Mouse (Mus musculus) adrenal gland, postnatal 4 days (tissue): ENCODE results near the gene Myo7a. TPM values are rescaled to one million over a fixed set of nuclear protein-coding genes. Genes with fewer than 3 reads are reported as not detected.

ENCODE experiments used
- DNase-seq, 2 experiments: peaks; one replicate each; pipeline ENCODE4 v3.0.0; 2021 to 2022; ENCODE audit warnings: low spot score in 2 of 2, mixed read lengths in 2 of 2
- total RNA-seq, 2 experiments: library from RNA; stranded (reverse); gene quantifications; 2 replicates each; pipeline ENCODE4 v1.2.3; 2021

Gene Myo7a
- total RNA-seq, 2 experiments from 2014 or later, result 132 to 153 TPM

DNA sequence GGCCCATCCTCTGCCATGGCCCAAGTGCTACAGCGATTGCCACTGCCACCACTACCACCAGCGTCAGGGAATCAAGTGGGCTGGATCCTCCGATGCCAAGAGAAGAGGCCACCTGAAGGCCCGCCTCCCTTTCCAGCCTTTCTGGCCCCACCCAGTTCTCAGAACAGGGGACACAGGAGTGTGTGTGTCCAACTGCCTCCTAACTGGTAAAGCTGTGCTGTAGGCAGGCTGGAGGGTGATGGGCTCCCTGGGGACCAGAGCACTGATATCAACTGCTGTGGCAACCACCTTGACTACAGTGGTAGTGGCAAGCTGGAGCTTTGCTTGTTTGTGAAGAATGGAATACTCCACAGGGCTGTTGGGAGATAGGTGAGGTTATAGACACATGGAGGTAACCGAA is 26.1 kb upstream of the Myo7a start, which contains the start of gene Omp:
Gene Omp, minus strand, starts transcription at position 101 of the 400 bp plus-strand sequence.
- no peak for DNase-seq

DNA sequence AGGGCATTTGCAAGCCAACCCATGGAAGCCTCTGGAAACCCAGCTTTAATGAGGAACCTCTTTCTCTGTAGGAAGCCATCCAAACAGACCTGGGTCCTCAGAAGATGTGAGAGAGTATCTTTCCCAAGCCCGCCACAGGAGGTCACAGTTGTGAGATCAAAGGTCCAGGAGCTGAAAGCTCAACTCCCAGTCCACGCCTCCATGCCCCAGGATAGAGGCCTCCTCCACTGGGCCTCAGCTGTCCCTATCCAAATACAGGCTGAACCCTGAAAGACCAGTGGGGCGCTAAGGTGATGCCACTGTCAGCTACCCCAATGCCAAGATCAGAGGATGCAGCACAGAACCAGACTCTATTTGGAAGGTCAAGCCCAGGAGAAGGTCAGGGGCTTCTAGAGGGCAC is 23.3 kb upstream of the Myo7a start:
- DNase-seq, result no peak

DNA sequence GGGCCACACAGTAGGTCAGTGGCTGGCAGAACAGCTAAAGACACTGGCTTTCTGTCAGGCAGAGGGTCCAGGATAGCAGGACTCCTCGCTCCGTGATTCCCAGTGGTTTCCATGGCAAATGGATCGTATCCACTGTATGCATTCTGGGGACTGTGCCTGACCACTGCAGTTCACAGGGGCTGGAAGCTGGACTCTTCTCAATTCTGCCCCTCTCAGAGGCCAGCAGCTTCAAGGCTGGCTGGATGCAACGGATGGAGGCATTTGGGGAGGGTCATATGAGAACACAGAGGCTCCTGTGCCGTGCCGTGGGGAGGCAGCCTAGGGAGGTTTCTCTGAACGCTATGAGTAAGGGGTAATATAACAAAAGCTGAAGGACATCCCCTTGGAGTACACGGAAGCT is 22.9 kb upstream of the Myo7a start:
- DNase-seq, result no peak

DNA sequence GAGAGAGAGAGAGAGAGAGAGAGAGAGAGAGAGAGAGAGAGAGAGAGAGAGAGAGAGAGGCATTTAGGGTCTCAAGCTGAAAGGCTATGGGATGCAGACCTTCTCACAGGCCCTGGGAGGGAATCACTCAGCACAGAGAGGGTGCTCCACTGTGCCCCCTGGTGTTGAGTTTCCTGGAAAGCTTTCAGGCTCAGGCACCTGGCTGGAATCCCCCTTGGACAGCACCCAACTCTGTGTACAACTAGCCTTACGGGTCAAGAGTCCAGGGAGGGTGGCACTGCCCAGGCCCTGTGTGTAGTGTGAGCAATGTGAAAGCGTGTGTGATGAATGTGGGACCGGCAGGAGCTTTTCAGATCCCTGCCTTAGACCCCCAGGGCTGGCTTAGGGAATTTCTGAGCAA is 21.9 kb upstream of the Myo7a start:
- DNase-seq, result no peak

DNA sequence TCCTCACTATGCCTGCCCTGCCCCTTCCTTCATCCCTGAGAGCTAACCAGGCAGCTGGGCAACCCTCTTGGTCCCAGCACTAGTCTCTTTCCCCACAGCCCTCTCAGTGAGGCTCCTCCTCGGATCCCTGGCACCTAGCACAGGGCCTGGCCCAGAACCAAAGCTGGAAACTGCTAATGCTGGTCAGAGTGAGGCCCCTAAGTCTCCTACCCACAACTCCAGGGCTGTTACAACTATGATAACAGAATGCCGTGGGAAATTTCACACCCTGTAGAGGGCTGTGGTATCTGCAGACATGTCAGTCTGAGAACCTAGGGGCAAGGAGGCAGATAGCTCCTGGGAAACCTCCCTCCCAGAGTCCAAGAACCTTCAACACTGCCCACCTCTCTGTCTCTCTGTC is 21.3 kb upstream of the Myo7a start:
- no peak for DNase-seq

DNA sequence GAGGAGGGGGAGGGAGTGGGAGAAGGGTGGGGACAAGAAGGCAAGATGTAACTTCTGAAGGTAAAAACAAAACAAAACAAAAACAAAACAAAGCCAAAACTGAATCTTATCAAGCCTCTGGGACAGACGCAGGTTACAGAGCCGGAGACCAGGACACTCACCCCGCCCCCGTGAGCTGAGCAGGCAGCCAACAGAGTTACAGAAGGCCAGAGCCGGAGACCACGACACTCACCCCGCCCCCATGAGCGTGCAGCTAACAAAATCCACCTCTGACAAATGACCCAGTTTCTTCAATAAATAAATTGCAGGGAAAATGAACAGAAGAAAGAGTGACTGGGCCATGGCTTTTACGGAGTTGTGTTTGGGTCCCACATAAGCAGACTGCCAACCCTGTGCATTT is 19.9 kb upstream of the Myo7a start:
- no peak for DNase-seq

DNA sequence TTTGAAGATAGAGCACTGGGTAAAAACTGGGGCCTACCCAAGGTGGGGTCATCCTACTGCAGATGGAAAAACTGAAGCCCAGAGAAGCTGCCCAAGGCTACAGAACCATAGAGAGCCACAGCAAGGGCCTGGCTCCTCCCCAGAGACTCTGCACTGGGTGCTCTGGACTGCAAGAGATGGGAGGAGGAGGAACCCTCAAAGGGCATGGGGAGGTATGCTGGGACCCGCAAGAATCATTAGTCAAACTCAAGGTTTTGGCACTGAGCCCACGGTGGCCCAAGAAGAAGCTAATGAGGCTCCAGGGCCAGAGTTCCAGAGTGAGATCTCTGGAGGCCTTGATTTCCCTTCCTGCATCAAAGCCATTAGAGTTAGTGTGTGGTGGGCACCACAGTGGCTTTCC is 18.7 kb upstream of the Myo7a start:
- no peak for DNase-seq

DNA sequence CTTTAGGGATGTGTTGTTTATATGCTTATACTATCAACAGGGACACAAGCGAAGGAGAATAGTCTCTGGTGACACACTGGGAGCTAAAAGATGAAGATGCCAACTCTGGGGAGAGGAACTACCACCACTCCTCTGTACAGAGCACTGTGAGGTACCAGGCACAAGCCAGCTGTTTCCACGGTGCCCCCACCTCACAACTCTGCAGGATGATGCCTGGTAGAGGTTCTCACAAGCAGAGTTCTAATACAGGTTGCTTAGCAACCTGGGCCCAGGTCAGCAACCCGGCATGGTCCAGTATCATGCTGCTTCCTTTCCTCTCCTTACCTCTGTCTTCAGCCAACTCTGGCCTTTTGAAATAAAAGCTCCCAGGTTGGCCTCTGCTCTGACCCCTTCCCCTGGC is 18.3 kb upstream of the Myo7a start:
- no peak for DNase-seq

DNA sequence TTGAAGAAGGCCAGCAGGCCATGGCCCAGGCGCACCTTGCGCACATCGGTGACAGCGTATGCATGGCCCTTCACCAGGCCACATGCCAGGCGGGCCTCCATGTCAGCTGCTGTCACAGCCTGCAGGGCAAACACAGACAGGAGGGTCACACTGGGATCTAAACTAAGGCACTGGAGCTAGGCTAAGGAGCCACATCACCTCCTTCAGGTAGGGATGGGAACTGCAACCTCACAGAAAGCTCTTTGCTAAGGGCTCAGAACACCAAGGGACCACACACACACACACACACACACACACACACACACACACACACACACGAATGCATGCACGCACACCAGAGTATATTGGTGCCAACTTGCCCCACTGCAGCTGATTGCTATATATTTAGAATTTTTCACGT is 12.4 kb upstream of the Myo7a start:
- no peak for DNase-seq

DNA sequence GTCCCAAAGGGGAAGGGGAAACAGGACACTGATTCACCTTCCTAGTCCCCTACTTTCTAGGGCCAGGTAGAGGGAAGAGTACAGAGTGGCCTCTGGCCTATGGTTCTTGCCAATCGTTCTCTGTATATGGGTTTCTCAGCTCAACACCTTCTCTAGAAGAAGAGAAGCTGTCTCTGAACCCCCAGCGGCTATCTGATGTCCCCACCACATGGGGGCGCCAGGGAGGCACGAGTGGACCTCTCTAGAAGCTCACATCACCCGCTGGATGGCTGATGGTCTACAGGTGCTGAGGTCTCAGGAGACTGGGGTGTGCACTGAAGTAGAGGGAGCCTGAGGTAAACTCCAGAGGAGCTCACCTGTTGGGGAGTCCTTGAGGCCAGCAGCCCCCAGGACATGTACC is 6.1 kb upstream of the Myo7a start:
- DNase-seq, result no peak

DNA sequence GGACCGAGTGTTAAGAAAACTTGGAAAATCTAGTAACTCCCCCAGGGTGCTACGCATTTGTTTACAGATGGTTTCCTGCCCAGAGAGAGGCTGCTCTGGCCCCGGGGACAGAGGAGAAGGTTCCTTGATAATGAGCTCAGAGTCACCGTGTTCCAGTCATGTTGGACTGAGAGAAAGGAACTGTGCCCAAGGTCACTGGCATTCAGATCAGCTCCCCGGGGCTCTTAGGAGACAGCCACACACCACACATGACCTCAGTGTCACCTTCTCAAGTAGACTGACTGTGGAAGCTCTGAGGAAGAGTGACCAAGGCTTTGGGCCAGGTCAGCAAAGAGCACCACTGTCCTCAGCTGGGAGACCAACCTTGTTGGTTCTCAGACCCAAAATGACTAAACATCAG is 5.4 kb upstream of the Myo7a start:
- DNase-seq, result no peak

DNA sequence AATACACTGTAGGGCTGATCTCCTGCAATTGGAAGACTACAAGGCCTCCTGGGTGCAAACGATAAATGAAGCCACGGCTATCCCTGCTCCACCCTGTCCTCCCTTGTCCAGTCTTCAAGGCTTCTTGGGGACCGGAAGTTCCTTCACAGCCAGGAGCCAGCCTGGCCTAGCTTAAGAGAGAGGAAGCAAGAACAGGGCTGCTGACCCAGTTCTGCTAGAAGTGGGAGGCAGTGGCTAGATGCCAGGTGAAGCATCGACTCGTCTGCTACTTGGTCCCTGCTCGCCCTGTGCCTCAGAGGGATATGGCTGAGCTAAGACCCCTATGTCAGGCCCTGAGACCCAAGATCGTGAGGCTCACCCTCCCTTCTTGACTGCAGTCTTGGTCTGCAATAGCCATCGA is 2.3 kb upstream of the Myo7a start:
- DNase-seq, result no peak

DNA sequence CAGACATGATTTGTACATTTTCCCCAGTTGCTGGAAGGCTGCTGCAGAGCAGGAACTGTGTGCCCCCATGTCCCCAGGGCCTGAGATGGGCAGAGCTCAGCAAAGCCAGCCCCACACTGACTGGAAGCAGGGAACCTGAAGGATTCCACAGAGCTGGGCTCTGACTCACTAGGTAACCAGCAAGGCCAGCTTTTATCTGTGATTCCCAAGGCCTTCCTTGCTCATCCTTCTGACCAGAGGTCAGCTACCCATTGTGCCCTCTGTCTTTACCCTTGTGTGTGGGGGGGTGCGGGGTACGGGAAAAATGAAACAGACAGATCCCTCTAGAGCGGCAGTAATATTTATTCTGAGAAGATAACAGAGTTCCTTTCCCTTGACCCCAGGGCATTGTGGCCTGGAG is 1.9 kb upstream of the Myo7a start:
- peak in 1 of 2 experiments; percentile 43 for DNase-seq

DNA sequence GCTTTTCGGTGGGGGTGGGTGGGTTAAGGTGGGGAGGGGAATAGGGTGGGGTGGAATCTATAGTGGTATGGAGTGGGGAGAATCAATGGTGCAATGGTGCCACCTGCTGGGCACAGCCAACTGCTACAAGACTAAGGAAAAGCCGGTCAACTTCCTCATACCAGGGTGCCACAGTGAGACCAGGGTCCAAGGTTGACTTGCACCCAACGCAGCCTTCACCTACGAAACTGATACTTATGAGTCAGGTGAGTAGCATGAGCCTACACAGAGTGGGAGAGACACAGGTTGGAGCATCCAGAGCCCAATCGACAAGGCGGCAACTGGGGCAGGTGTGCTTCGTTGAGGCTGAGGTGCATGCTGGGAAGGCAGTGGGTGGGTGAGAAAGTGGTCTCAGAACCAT is 1.0 kb upstream of the Myo7a start:
- DNase-seq, result peak; percentile 45 to 57

DNA sequence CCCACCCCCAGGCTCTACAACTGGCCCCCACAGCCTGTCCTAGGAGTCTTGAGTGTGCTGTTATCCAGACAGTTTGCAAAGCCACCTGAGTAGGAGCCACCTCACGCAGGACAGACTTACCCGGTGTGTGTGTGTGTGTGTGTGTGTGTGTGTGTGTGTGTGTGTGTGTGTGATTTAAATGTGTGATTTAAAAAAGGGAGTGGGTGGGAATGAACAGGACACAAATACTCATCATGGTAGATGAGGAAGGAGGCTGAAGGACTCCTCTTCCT is 573 bp upstream of the Myo7a start:
- DNase-seq, result no peak

DNA sequence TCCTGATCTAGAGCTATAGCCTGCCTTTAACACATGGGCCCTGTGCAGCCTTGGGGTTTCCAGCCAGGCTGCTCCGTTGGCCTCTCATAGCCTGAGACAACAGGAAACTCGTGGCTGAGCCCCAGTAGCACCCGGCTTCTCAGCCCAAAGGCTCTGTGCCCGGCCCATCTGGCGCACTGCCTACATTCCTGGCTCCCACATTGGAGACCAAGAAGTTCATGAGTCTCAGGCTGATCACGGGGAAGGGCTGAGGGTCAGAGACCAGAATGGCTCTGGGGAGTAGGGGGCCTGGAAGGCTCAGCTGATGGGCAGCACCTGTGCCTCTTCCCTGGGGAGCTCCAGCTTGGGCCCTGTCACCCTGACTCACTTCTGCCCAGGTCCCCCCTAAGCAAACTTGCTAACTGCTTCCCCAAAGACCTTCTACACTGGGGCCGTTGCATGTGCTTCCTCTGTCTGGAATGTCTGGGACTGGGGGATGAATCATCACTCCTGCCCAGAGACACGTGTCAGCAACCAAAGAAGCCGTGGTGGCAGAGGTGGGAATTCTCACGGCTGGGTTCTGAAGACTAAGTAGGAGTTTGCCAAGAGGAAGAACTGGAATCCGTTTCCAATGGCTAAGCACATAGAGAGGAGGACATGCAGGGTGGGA is 2.2 kb downstream of the Myo7a start:
- no peak for DNase-seq

DNA sequence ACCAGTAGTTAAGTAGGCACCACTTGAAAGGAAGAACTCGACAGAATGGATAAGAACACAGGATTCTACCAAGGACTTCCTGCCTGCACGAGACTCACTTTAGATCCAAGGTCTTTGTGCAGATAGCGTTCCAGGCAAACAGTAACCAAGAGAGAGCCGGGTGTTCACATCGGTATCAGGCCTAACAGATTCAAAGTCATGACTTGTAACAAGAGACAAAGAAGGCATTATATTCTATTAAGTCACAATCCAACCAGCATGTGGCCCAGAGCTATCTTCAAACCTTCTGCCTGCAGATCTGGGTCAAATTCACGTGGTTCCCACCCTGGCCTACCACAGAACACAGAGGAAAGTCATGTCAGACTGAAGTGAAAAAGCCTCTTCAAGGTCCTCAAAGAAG is 4.7 kb downstream of the Myo7a start:
- no peak for DNase-seq

DNA sequence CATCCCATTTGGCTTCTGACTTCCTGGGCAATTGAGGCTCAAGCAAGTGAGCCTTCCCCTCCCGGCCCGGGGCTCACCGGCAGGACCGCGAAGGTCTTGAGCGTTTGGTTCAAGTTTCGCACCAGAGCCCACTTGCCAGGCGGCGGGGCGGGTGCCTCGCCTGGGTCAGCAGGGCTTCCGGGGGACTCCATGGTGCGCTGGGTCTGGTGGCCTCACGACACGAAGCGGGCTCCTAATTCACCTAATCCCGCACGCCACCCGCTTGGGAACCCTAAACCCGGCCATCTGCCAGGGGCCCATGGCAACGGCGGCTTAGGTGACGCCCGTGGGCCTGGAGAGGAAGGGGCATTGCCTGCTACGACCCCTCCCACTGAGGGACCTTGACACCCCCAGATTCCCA is 8.1 kb downstream of the Myo7a start:
- DNase-seq, result no peak

DNA sequence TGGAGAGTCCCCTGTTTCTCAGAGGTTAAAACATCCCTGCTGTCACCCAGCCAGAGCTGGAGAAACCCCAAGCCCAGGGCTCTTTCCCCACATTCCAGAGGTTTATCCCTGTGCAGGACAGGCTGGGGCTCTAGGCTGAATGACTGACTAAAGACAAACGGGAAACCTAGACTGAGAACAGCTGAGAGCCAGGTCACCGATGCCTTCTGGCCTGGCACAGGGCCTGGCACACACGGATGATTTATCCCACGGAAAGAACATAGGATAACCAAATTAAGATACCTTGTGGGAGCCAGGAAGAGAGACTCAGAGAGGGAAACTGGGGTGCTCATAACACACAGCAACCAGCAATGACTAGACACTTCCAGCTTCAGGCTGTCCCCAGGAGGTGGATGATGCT is 9.6 kb downstream of the Myo7a start:
- DNase-seq, result no peak

DNA sequence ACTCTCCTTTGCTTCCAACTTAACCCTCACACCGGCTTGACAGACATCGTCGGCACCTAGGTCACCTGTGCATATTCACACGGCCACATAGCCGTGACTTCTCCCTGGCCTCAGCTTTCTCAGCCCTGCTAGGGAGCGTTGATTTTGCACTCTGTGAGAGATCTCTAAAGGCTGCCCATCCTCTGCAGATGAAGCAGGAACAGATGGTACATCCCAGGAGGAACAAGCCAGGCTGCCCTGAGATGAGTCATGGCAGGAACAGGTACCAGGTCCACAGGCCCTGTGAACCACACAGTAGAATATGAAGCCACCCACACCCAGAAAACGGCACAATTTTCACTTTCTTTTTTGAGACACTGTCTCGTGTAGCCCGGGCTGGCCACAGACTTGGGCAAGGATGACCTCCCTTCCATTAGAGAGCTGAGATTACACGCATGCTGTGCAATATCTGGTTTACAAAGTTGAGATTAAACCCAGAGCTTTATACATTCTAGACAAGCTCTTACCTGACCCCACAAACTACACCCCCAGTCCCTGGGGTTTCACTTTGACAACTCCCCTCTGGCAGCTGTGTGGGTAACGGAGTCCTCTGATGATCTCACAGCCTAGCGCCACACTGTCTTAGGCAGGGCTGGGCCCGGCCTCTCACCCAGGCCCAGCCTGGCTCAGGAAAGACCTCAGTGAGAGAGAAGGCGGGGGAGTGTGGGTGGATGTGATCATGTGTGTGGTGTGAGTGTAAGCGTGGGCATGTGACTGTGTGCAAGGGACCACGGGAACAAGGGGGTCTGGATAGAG is 10.5 kb downstream of the Myo7a start:
- no peak for DNase-seq

DNA sequence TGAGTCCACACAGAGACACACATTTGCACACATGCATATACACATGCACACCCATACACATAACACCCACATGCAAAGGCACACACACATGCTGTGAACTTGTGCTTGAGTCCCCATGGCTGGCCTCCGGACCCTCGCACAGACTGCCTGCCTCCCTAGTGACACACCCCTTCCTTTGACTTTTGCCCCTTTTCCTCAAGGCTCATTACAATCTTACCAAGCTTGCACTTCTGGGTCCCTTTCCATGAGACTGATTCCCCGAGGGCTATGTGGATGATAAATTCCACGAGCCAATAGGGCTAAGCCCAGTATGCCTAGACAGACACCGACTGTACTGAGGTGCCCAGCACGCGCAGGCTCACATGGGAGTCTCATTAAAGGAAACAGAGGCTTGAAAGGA is 13.1 kb downstream of the Myo7a start:
- no peak for DNase-seq

DNA sequence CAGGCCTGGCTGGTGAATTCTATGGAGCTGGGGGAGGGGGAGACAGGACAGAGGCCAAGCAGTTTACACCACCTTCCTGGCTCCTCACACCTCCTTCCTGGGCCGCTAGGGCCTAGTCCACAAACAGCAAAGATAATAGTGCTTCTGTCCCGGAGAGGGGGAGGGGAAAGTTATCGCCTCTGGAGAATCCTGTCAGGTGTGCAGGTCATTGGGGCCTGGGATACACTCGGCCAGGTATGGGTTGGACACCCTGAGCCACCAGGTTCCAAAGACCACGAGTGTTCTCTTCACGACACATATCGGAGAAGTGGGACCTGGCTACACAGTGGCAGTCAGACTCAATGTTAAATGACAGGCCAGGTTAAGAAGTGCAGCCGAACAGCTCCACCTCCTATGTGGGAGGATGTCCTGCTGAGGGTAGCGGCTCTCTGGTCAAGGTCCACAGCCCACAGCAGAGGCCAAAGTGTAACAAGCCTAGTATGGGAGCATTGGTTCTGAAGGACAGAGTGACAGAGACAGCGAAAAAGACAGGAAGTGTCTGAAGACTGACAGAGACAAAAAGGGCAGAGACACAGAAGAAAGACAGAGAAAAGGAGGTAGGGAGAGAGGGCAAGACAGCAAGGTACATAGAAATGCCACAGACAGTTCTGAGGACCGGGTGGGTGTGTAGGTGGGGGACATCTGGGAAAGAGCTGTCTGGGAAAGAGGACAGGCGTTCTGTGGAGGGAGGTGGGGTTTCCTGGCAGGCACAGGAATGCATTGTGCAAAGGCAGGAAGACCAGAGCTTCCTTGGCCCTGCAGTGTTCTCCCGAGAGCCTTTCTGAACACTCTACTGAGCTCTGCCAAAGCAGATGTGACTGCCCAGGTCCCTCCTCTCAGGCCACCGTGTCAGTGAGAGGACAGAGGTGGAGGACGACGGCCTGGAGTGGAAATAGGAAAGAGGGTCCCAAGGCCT is 14.6 kb downstream of the Myo7a start:
- DNase-seq, result no peak
